Comparison of ENCODE assay signal across 9 mouse cellular contexts in the genomic region with DNA sequence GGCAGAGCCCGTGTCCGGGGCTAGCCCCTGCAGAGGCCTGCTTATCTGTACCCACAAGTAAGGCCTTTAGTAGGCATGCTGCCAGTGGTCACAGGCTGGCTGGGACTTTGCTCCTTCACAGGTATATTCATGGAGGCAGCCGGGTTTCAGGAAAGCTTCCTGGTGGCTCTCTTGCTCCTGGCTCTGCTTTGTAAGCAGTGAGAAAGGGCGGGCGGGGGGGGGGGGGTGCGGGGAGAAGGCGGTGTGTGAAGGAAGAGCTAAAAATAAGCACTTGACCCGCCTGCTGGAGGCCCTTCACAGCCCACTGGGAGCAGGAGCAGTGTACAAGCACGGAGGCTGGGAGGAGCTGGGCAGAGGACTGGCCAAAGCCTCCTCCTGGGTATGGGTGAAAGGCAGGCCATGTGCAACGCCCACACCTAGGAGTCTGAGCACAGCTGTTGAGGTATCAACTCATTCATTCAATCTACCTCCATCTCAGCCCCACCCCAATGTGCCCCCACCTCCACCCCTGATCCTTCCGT. TPM values are rescaled to one million over a fixed set of nuclear protein-coding genes. Genes with fewer than 3 reads are reported as not detected.
DNase-seq lines count a peak whose midpoint lies in the region; ATAC-seq lines count a peak whose summit lies in the region.
"Had no signal": no experiment of that assay in that cellular context is flagged by ENCODE, and none has a peak within 500 bp of the region (broad histone marks: within the 10 kb centered on the region; RNA-seq: fewer than 3 reads in every experiment).

No protein-coding gene starts in this region.

- no peaks in the 10 kb centered on the region for H3K9me3 ChIP-seq in liver, embryonic 12.5 days (replicated peaks)
- H3K9me3 ChIP-seq: midbrain, embryonic 12.5 days had no signal

- 0 out of 2 replicates have a peak overlapping the region, but pooled peaks have one; percentile 6 for H3K9ac ChIP-seq in liver, embryonic 12.5 days
- H3K9ac ChIP-seq: midbrain, embryonic 12.5 days had no signal

- peaks cover 21% of the 10 kb centered on the region for H3K4me1 ChIP-seq in liver, embryonic 12.5 days

- no peak overlapping the region for H3K27ac ChIP-seq in liver, embryonic 12.5 days
- H3K27ac ChIP-seq: midbrain, embryonic 12.5 days had no signal

- no peak overlapping the region for H3K4me2 ChIP-seq in liver, embryonic 12.5 days
- H3K4me2 ChIP-seq: midbrain, embryonic 12.5 days had no signal

- no peak overlapping the region for H3K4me3 ChIP-seq in liver, embryonic 12.5 days
- H3K4me3 ChIP-seq: midbrain, embryonic 12.5 days had no signal

- peaks cover 33% of the 10 kb centered on the region for H3K27me3 ChIP-seq in liver, embryonic 12.5 days (replicated peaks)

- WGBS in liver, embryonic 12.5 days (ENCODE audit: insufficient replicate concordance): 23% methylated on average over 11 of the region's 11 CpGs

- DNase-seq in adrenal gland, adult 2 months: peak; percentile 51
- no peak for DNase-seq in adrenal gland, postnatal 25 days
- peak; percentile 40 for DNase-seq in retina, postnatal 1 day
- no peak for DNase-seq in retina, embryonic 14.5 days (ENCODE audit: low spot score)
- no peak for DNase-seq in testis, postnatal 14 days (ENCODE audit: low spot score)
- no peak for DNase-seq in urinary bladder, postnatal 4 days (ENCODE audit: low spot score in 2 of 2)
- no peak for DNase-seq in layer of hippocampus, postnatal 36 days

- ATAC-seq in liver, embryonic 12.5 days: 0 out of 2 replicates have a peak, but pooled peaks have one; percentile 8

- no peaks in the 10 kb centered on the region for H3K36me3 ChIP-seq in liver, embryonic 12.5 days

RNA-seq across cellular contexts. Expression of a gene that starts 25.5 kb away (rescaled TPM):
- 10 to 100 TPM; 90.2 to 91.6 TPM for total RNA-seq in adrenal gland, adult 2 months (2021)
- polyA plus RNA-seq in adrenal gland, adult 2 months (2012; rRNA removed): 96.2 and 121 TPM in 2 replicates
- 100 and 123 TPM in 2 replicates for total RNA-seq in adrenal gland, postnatal 25 days (2021)
- polyA plus RNA-seq in liver, embryonic 12.5 days (2016; fragmentation: Nextera tagmentation; extraction: Ambion mirVana): 199 and 215 TPM in 2 replicates
- total RNA-seq in layer of hippocampus, postnatal 36 days (2021): 10 to 100 TPM; 31.1 to 37.6 TPM

RNA-seq across cellular contexts. Expression of a gene that starts 36.8 kb away (rescaled TPM):
- 10 to 100 TPM; 65.5 to 66.0 TPM for total RNA-seq in adrenal gland, adult 2 months (2021)
- 88.9 and 93.6 TPM in 2 replicates for polyA plus RNA-seq in adrenal gland, adult 2 months (2012; rRNA removed)
- 85.0 and 87.0 TPM in 2 replicates for total RNA-seq in adrenal gland, postnatal 25 days (2021)
- polyA plus RNA-seq in liver, embryonic 12.5 days (2016; fragmentation: Nextera tagmentation; extraction: Ambion mirVana): 96.6 and 101 TPM in 2 replicates
- total RNA-seq in layer of hippocampus, postnatal 36 days (2021): 100 to 1,000 TPM; 104 to 110 TPM

RNA-seq across cellular contexts. Expression of a gene that starts 39.7 kb away (rescaled TPM):
- total RNA-seq in adrenal gland, adult 2 months (2021): under 1 TPM; 0.17 to 0.86 TPM
- polyA plus RNA-seq in adrenal gland, adult 2 months (2012; rRNA removed): 0.23 and 0.44 TPM in 2 replicates
- 0.39 and 2.7 TPM in 2 replicates for total RNA-seq in adrenal gland, postnatal 25 days (2021)
- 14.5 and 15.7 TPM in 2 replicates for polyA plus RNA-seq in liver, embryonic 12.5 days (2016; fragmentation: Nextera tagmentation; extraction: Ambion mirVana)
- total RNA-seq in layer of hippocampus, postnatal 36 days (2021): not detected

Comparison
In these comparisons a context has a peak if more than half of its experiments do, and no peak if none do; other contexts are left out.
1. DNase-seq: peak in adrenal gland, adult 2 months (single experiment) and retina, postnatal 1 day (single experiment); none in adrenal gland, postnatal 25 days (single experiment), retina, embryonic 14.5 days (single experiment), testis, postnatal 14 days (single experiment), urinary bladder, postnatal 4 days (0 of 2) and layer of hippocampus, postnatal 36 days (0 of 2).